Mouse (Mus musculus): ENCODE measurements at regions not wholly inside any gene's neighbourhood (a gene's known extent, or its start where the extent isn't known, plus 50 kb on each side); places are given as distances from the start of the nearest gene placed in this dataset.

DNA sequence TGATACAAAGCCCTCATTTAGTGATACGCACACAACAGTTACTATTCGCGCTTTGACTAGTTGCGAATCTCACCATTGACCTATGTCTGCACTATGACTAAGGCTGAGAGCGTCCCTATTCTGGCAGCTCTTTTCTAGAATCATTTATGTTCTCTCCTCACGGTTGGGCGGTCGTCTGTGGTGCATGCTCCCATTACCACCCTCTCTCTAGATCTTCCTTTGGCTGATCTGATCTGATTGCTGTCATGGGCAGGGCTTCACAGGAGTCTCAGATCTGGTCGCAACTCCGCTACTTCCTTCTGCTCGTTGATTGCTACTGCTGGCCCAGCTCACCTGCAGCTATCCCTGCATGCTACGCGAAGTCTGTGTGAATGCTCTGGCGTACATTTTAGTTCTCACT lies 239.2 kb upstream of the BC052040 start:
- no peak overlapping the region for H3K4me3 ChIP-seq (replicated peaks; ENCODE audit: low read length)
- no peaks in the 10 kb centered on the region for H3K4me1 ChIP-seq (replicated peaks; ENCODE audit: low read depth, low read length)
- H3K9me3 ChIP-seq (ENCODE audit: low read length) = no peaks in the 10 kb centered on the region
- H3K27me3 ChIP-seq (ENCODE audit: insufficient read depth, low read length) = no peaks in the 10 kb centered on the region
- H3K36me3 ChIP-seq (ENCODE audit: insufficient read depth, low read length) = no peaks in the 10 kb centered on the region
- no peak for TF ChIP-seq CTCF (conservative IDR thresholded peaks at IDR 0.05; ENCODE audit: low read length)
- no peak for TF ChIP-seq POU5F1 (IDR thresholded peaks at IDR 0.05; ENCODE audit: borderline replicate concordance, low read length)
- TF ChIP-seq NANOG (IDR thresholded peaks at IDR 0.05; ENCODE audit: borderline replicate concordance, low read length) = no peak

- Histone ChIP-seq H3K36me3 (ENCODE audit: insufficient read depth, low read length) (no peaks in the 10 kb centered on the region), H3K4me3 (replicated peaks; ENCODE audit: low read length) (no peak overlapping the region), H3K9me3 (ENCODE audit: low read length) (no peaks in the 10 kb centered on the region), H3K27me3 (ENCODE audit: insufficient read depth, low read length) (no peaks in the 10 kb centered on the region), H3K4me1 (replicated peaks; ENCODE audit: low read depth, low read length) (no peaks in the 10 kb centered on the region)
- TF ChIP-seq POU5F1 (IDR thresholded peaks at IDR 0.05; ENCODE audit: borderline replicate concordance, low read length) (no peak), CTCF (conservative IDR thresholded peaks at IDR 0.05; ENCODE audit: low read length) (no peak), NANOG (IDR thresholded peaks at IDR 0.05; ENCODE audit: borderline replicate concordance, low read length) (no peak)
These were observed 235.0 kb upstream of the BC052040 start for GRCm38 (mm10) chr2:115346551-115346950.

- no peaks in the 10 kb centered on the region for H3K36me3 ChIP-seq (ENCODE audit: insufficient read depth, low read length)
- H3K4me3 ChIP-seq (replicated peaks; ENCODE audit: low read length) = no peak overlapping the region
- no peak for TF ChIP-seq NANOG (IDR thresholded peaks at IDR 0.05; ENCODE audit: borderline replicate concordance, low read length)
- TF ChIP-seq CTCF (conservative IDR thresholded peaks at IDR 0.05; ENCODE audit: low read length) = no peak
- no peak for TF ChIP-seq POU5F1 (IDR thresholded peaks at IDR 0.05; ENCODE audit: borderline replicate concordance, low read length)
- no peaks in the 10 kb centered on the region for H3K4me1 ChIP-seq (replicated peaks; ENCODE audit: low read depth, low read length)
- no peaks in the 10 kb centered on the region for H3K27me3 ChIP-seq (ENCODE audit: insufficient read depth, low read length)
- H3K9me3 ChIP-seq (ENCODE audit: low read length) = no peaks in the 10 kb centered on the region
These were observed 233.3 kb upstream of the BC052040 start for GRCm38 (mm10) chr2:115348263-115348662.

DNA sequence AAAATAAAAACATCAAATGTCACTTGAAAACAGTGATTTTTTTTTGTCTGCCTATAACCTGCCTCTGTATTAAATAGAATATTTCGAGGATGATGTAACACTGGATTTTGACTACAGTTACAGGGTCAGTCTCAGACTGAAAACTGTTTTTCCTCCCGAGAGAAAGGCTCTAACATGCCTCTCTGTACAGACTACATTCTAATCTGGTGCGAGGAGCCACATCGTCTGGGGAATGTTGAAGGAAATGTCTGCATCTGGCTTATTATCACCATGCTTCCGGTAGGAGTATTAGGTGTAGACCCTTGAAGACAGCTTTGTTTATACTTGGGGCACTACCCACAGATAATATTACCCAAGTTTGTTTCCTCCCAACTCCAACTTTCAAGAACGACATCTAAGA lies 210.4 kb upstream of the BC052040 start:
- Histone ChIP-seq H3K4me3 (replicated peaks; ENCODE audit: low read length) (no peak overlapping the region), H3K27me3 (ENCODE audit: insufficient read depth, low read length) (no peaks in the 10 kb centered on the region), H3K9me3 (ENCODE audit: low read length) (no peaks in the 10 kb centered on the region), H3K4me1 (replicated peaks; ENCODE audit: low read depth, low read length) (0 out of 2 replicates have a peak, but pooled peaks cover 4% of the 10 kb centered on the region), H3K36me3 (ENCODE audit: insufficient read depth, low read length) (no peaks in the 10 kb centered on the region)
- TF ChIP-seq CTCF (conservative IDR thresholded peaks at IDR 0.05; ENCODE audit: low read length) (no peak), NANOG (IDR thresholded peaks at IDR 0.05; ENCODE audit: borderline replicate concordance, low read length) (no peak), POU5F1 (IDR thresholded peaks at IDR 0.05; ENCODE audit: borderline replicate concordance, low read length) (no peak)

DNA sequence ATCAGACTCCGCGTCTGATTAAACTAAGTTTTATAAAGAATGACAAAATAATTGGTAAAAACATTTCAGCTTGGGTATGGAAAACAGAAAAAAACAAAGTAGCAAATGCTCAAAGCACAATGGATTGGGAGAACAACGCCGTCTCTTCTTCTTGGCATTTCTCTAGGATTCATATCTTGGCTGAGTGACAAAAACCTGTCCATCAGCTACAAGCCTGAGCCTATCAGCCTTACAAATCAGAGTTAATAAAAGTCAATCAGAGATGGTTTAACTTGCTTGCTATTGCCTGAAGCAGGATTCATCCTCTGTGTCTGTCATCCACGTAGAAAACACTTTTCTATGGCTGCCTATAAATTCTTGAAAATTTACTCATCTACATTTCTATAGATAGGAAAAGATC lies 206.2 kb upstream of the BC052040 start:
- TF ChIP-seq NANOG (IDR thresholded peaks at IDR 0.05; ENCODE audit: borderline replicate concordance, low read length) (no peak), POU5F1 (IDR thresholded peaks at IDR 0.05; ENCODE audit: borderline replicate concordance, low read length) (no peak), CTCF (conservative IDR thresholded peaks at IDR 0.05; ENCODE audit: low read length) (no peak)
- H3K36me3 ChIP-seq (ENCODE audit: insufficient read depth, low read length) = no peaks in the 10 kb centered on the region
- no peaks in the 10 kb centered on the region for H3K27me3 ChIP-seq (ENCODE audit: insufficient read depth, low read length)
- no peaks in the 10 kb centered on the region for H3K9me3 ChIP-seq (ENCODE audit: low read length)
- H3K4me1 ChIP-seq (replicated peaks; ENCODE audit: low read depth, low read length) = no peaks in the 10 kb centered on the region
- H3K4me3 ChIP-seq (replicated peaks; ENCODE audit: low read length) = no peak overlapping the region

DNA sequence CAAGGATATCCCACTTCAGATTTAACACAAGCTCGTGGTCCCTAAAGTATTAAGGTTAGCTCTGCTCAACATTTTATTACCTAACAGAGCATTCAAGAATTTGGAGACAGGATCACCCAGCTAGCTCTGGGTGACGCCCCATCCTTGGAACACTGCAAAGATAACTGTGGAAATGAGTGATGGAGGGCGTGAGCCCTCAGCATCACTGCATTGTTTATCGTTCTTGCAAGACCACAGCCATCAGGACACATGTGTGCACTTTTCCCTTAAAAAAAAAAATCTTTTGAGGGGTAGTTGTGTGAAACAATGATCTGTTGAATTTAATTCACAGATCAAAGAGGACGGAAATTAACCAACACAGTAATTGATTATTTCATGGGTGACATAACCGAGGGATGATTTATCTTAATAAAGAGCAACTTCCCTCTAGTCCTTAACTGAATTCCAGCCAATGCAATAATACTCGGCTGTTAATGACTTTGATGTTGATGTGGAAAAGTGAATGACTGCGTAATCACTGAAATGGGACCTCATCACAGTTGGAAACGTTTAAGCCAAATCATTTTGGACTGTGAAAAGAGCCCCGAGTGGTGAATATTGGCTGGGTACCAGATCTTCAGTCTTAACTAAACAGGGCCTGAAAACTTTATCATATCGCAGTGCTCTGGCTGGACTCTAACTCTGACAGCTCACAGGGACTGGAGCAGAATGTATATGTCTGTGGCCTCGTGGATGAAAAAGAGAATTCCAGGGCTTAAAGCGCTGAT lies 196.9 kb upstream of the BC052040 start:
- TF ChIP-seq CTCF (conservative IDR thresholded peaks at IDR 0.05; ENCODE audit: low read length) (no peak), POU5F1 (IDR thresholded peaks at IDR 0.05; ENCODE audit: borderline replicate concordance, low read length) (no peak), NANOG (IDR thresholded peaks at IDR 0.05; ENCODE audit: borderline replicate concordance, low read length) (no peak)
- Histone ChIP-seq H3K36me3 (ENCODE audit: insufficient read depth, low read length) (no peaks in the 10 kb centered on the region), H3K4me3 (replicated peaks; ENCODE audit: low read length) (no peak overlapping the region), H3K9me3 (ENCODE audit: low read length) (no peaks in the 10 kb centered on the region), H3K4me1 (replicated peaks; ENCODE audit: low read depth, low read length) (no peaks in the 10 kb centered on the region), H3K27me3 (ENCODE audit: insufficient read depth, low read length) (no peaks in the 10 kb centered on the region)

GRCm38 (mm10) chr2:115385207-115386168 lies 196.0 kb upstream of the BC052040 start:
- Histone ChIP-seq H3K27me3 (ENCODE audit: insufficient read depth, low read length) (no peaks in the 10 kb centered on the region), H3K9me3 (ENCODE audit: low read length) (no peaks in the 10 kb centered on the region), H3K36me3 (ENCODE audit: insufficient read depth, low read length) (no peaks in the 10 kb centered on the region), H3K4me1 (replicated peaks; ENCODE audit: low read depth, low read length) (no peaks in the 10 kb centered on the region), H3K4me3 (replicated peaks; ENCODE audit: low read length) (no peak overlapping the region)
- no peak for TF ChIP-seq CTCF (conservative IDR thresholded peaks at IDR 0.05; ENCODE audit: low read length)

DNA sequence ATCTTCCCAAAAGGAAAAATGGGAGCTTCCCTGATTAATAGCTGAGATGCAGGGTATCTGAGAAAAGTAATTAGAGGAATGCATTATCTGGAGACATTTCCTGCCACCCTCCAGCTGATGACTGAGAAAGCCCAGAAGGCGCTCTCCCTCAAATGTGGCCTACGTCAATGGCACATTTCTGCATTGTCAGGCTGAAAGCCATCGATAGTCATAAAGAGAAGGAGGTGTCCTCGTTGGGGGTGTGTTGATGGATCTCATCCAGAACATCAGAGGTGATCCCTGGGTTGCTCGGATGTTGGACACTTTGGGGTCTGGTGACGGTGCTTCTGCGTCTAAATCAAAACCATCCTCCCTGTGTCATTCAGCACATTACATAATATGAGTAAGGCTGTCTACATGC lies 189.9 kb upstream of the BC052040 start:
- no peak for TF ChIP-seq NANOG (IDR thresholded peaks at IDR 0.05; ENCODE audit: borderline replicate concordance, low read length)
- TF ChIP-seq POU5F1 (IDR thresholded peaks at IDR 0.05; ENCODE audit: borderline replicate concordance, low read length) = no peak
- TF ChIP-seq CTCF (conservative IDR thresholded peaks at IDR 0.05; ENCODE audit: low read length) = no peak
- Histone ChIP-seq H3K27me3 (ENCODE audit: insufficient read depth, low read length) (no peaks in the 10 kb centered on the region), H3K4me1 (replicated peaks; ENCODE audit: low read depth, low read length) (no peaks in the 10 kb centered on the region), H3K4me3 (replicated peaks; ENCODE audit: low read length) (no peak overlapping the region), H3K9me3 (ENCODE audit: low read length) (no peaks in the 10 kb centered on the region), H3K36me3 (ENCODE audit: insufficient read depth, low read length) (no peaks in the 10 kb centered on the region)
